In genomic region chr11:6833731-6834130, GRCm38 (mm10) we compare ENCODE assay signal across 21 mouse cellular contexts. TPM values are rescaled to one million over a fixed set of nuclear protein-coding genes. Genes with fewer than 3 reads are reported as not detected.
"Had no signal": no experiment of that assay in that cellular context is flagged by ENCODE, and none has a peak within 500 bp of the region (broad histone marks: within the 10 kb centered on the region; RNA-seq: fewer than 3 reads in every experiment).

No protein-coding gene starts in this region.

- DNase-seq: kidney, postnatal 25 days; layer of hippocampus, adult 9-11 months; layer of hippocampus, postnatal 36 days; lung, embryonic 14.5 days; lung, postnatal 10 days; right cerebral cortex, postnatal 14 days; thymus, postnatal 4 days had no signal

- H3K27me3 ChIP-seq: limb, embryonic 15.5 days; liver, embryonic 12.5 days; megakaryocyte, embryonic 14.5 days; midbrain, embryonic 12.5 days had no signal

- H3K36me3 ChIP-seq: limb, embryonic 15.5 days; liver, embryonic 12.5 days; midbrain, embryonic 12.5 days had no signal

- H3K4me2 ChIP-seq: limb, embryonic 15.5 days; liver, embryonic 12.5 days; lung, embryonic 14.5 days; midbrain, embryonic 12.5 days had no signal

- ATAC-seq: liver, embryonic 12.5 days had no signal

- H3K9ac ChIP-seq: limb, embryonic 15.5 days; liver, embryonic 12.5 days; lung, embryonic 14.5 days; midbrain, embryonic 12.5 days had no signal

- H3K4me1 ChIP-seq: limb, embryonic 15.5 days; liver, embryonic 12.5 days; megakaryocyte, embryonic 14.5 days; midbrain, embryonic 12.5 days had no signal

- H3K9me3 ChIP-seq: limb, embryonic 15.5 days; liver, embryonic 12.5 days; megakaryocyte, embryonic 14.5 days; midbrain, embryonic 12.5 days had no signal

- H3K27ac ChIP-seq: limb, embryonic 15.5 days; liver, embryonic 12.5 days; macrophage; midbrain, embryonic 12.5 days had no signal

- H3K4me3 ChIP-seq: limb, embryonic 15.5 days; liver, embryonic 12.5 days; megakaryocyte, embryonic 14.5 days; midbrain, embryonic 12.5 days had no signal

RNA-seq across cellular contexts. Expression of gene Gm11983, which starts 3.7 kb away (rescaled TPM):
- total RNA-seq: layer of hippocampus, postnatal 36 days; left cerebral cortex, adult 8-10 months; left cerebral cortex, postnatal 25 days; midbrain, postnatal 0 days had no signal
- polyA plus RNA-seq: kidney, embryonic 16.5 days; limb, embryonic 11.5 days; limb, embryonic 15.5 days; liver, embryonic 12.5 days; liver, embryonic 16.5 days; lung, embryonic 14.5 days; macrophage; midbrain, embryonic 12.5 days; midbrain, postnatal 0 days; neural tube, embryonic 14.5 days; small intestine, adult 2 months; stomach, embryonic 16.5 days had no signal
